In the genomic region with DNA sequence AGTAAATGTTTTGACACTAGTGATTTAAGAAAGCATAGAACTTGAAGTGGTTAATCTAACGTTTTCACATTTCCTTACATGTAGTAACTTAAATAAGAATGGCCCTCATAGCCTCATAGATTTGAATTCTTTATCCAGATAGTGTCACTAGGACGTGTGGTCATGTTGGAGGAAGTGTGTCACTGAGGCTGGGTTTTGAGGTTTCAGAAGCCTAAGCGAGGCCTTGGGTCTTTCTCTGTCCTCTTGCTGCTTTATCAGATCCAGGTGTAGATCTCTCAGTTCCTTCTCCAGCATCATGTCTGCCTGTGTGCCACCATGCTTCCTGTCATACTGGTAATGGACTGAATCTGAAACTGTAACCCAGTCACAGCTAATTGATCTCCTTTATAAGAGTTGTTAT, we compare ENCODE assay signal across 25 mouse cellular contexts.
"Had no signal": no experiment of that assay in that cellular context is flagged by ENCODE, and none has a peak within 500 bp of the region (broad histone marks: within the 10 kb centered on the region; RNA-seq: fewer than 3 reads in every experiment).

No protein-coding gene starts in this region.

- H3K9ac ChIP-seq: embryonic facial prominence, embryonic 12.5 days; embryonic facial prominence, embryonic 13.5 days; embryonic facial prominence, embryonic 15.5 days; forebrain, embryonic 12.5 days; forebrain, embryonic 13.5 days; forebrain, embryonic 15.5 days; forebrain, postnatal 0 days had no signal

- H3K4me3 ChIP-seq: embryonic facial prominence, embryonic 10.5 days; embryonic facial prominence, embryonic 12.5 days; embryonic facial prominence, embryonic 13.5 days; embryonic facial prominence, embryonic 15.5 days; erythroblast, embryonic 14.5 days; forebrain, embryonic 10.5 days; forebrain, embryonic 12.5 days; forebrain, embryonic 13.5 days; forebrain, embryonic 15.5 days; gastrocnemius, adult 2 months; heart, adult 2 months had no signal

- H3K9me3 ChIP-seq: embryonic facial prominence, embryonic 10.5 days; embryonic facial prominence, embryonic 12.5 days; embryonic facial prominence, embryonic 13.5 days; embryonic facial prominence, embryonic 15.5 days; forebrain, embryonic 10.5 days; forebrain, embryonic 12.5 days; forebrain, embryonic 13.5 days; forebrain, embryonic 15.5 days had no signal

- DNase-seq: cerebellum, adult 9-10 months; cerebellum, adult 9-11 months; cerebellum, postnatal 10 days; cerebellum, postnatal 14 days; cerebellum, postnatal 25 days; cerebellum, postnatal 36 days; embryo, embryonic 11 days; forebrain, postnatal 0 days; gastrocnemius, adult 2 months; gastrocnemius, postnatal 10 days; gastrocnemius, postnatal 14 days; gastrocnemius, postnatal 25 days; gastrocnemius, postnatal 36 days; heart, adult 11 months; heart, adult 18-20 months; heart, adult 2 months had no signal

- H3K27ac ChIP-seq: embryonic facial prominence, embryonic 10.5 days; embryonic facial prominence, embryonic 12.5 days; embryonic facial prominence, embryonic 13.5 days; embryonic facial prominence, embryonic 15.5 days; forebrain, embryonic 10.5 days; forebrain, embryonic 12.5 days; forebrain, embryonic 13.5 days; forebrain, embryonic 15.5 days; gastrocnemius, adult 2 months; heart, adult 2 months had no signal

- H3K4me1 ChIP-seq: embryonic facial prominence, embryonic 10.5 days; embryonic facial prominence, embryonic 12.5 days; embryonic facial prominence, embryonic 13.5 days; embryonic facial prominence, embryonic 15.5 days; forebrain, embryonic 10.5 days; forebrain, embryonic 12.5 days; forebrain, embryonic 13.5 days; forebrain, embryonic 15.5 days had no signal

- H3K27me3 ChIP-seq: embryonic facial prominence, embryonic 12.5 days; embryonic facial prominence, embryonic 13.5 days; embryonic facial prominence, embryonic 15.5 days; forebrain, embryonic 12.5 days; forebrain, embryonic 13.5 days; forebrain, embryonic 15.5 days had no signal

- H3K36me3 ChIP-seq: embryonic facial prominence, embryonic 10.5 days; embryonic facial prominence, embryonic 12.5 days; embryonic facial prominence, embryonic 13.5 days; embryonic facial prominence, embryonic 15.5 days; forebrain, embryonic 10.5 days; forebrain, embryonic 12.5 days; forebrain, embryonic 15.5 days had no signal
